Mouse (Mus musculus) embryonic facial prominence, embryonic 15.5 days (tissue): ENCODE measurements around the gene Crcp. TPM values are rescaled to one million over a fixed set of nuclear protein-coding genes. Genes with fewer than 3 reads are reported as not detected.

Experiments
- ATAC-seq: fragments of 200-750 bp; cut with Nextera tagmentation; 2 replicates; pipeline ENCODE4 v1.8.0; 2017; ENCODE audit warnings: low read depth, moderate TSS enrichment; ENCODE audit not compliant: insufficient number of reproducible peaks, low FRiP score, low TSS enrichment
- H3K27ac ChIP-seq: fragments of 300-500 bp; sonication (generic); replicated peaks from 2 replicates; pipeline ENCODE4 v1.5.1; 2015; ENCODE audit warnings: mild to moderate bottlenecking, inconsistent platforms
- H3K27me3 ChIP-seq: fragments of 300-500 bp; sonication (generic); 2 replicates; pipeline ENCODE4 v1.6.1; 2015; ENCODE audit warnings: inconsistent platforms
- H3K36me3 ChIP-seq: fragments of 300-500 bp; sonication (generic); 2 replicates; pipeline ENCODE4 v1.6.1; 2015; ENCODE audit warnings: mild to moderate bottlenecking, inconsistent platforms
- H3K4me1 ChIP-seq: fragments of 300-500 bp; sonication (generic); 2 replicates; pipeline ENCODE4 v1.6.1; 2015; ENCODE audit warnings: inconsistent platforms
- H3K4me2 ChIP-seq: fragments of 300-500 bp; sonication (generic); replicated peaks from 2 replicates; pipeline ENCODE4 v1.6.1; 2015; ENCODE audit warnings: mild to moderate bottlenecking, inconsistent platforms
- H3K4me3 ChIP-seq: fragments of 300-500 bp; sonication (generic); replicated peaks from 2 replicates; pipeline ENCODE4 v1.5.1; 2015; ENCODE audit warnings: mild to moderate bottlenecking, inconsistent platforms
- H3K9ac ChIP-seq: fragments of 300-500 bp; sonication (generic); 2 replicates; pipeline ENCODE4 v1.6.1; 2015; ENCODE audit warnings: inconsistent platforms
- H3K9me3 ChIP-seq: fragments of 300-500 bp; sonication (generic); replicated peaks from 2 replicates; pipeline ENCODE4 v1.6.1; 2016; ENCODE audit warnings: inconsistent platforms
- WGBS: fragments of 180-500 bp; shearing (Covaris S2); methylation state at CpG from one replicate; pipeline ENCODE4 v1.1.7; 2015; 5-methylcytosine and 5-hydroxymethylcytosine counted together
- polyA plus RNA-seq: library from polyadenylated mRNA; unstranded; fragments of >200 nt; fragmentation: Nextera tagmentation; extraction: Ambion mirVana; gene quantifications from 2 replicates; pipeline ENCODE4 v1.2.1, GENCODE M21; 2015

The Crcp gene
- 37.9 and 39.4 TPM in 2 replicates for polyA plus RNA-seq

GRCm38 (mm10) chr5:130029142-130029897 lies at the start of gene Crcp, which contains the start of gene Asl:
Crcp (plus strand) TSS chr5:130029290.
Asl (minus strand) TSS chr5:130029247.
- Histone ChIP-seq H3K4me2 (peak within 1 kb of the TSS; percentile 66), H3K9me3 (no peaks in the 10 kb centered on the region), H3K4me3 (peak within 1 kb of the TSS; percentile 78), H3K9ac (peak within 1 kb of the TSS; percentile 78), H3K4me1 (0 out of 2 replicates have a peak, but pooled peaks cover 8% of the 10 kb centered on the region), H3K36me3 (no peaks in the 10 kb centered on the region), H3K27me3 (0 out of 2 replicates have a peak, but pooled peaks cover 3% of the 10 kb centered on the region), H3K27ac (peak within 1 kb of the TSS; percentile 94)
- 1% methylated on average over 51 of the region's 51 CpGs for whole genome bisulfite sequencing
- peak; percentile 81 for ATAC-seq

DNA sequence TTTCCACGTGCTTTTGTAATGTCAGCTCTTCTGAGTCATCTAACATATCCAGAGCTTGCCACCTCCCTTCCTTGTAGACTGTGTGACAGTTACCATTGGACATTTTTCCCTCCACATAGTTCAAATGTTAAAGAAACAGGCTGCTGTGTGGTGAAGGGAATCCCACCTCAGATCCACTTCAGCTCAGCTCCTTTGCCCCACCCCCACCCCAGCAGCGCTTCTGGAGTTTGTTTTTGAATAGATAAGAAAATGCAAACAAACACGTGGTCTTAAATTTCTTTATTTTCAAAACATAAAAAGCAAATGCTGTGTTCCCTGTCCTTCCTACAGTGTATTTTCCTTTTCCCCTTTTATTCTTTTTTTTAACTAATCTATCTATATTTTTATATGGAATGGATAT lies 48.9 kb upstream of the Crcp start:
- ATAC-seq = no peak
- no peaks in the 10 kb centered on the region for H3K9me3 ChIP-seq
- H3K27ac ChIP-seq = no peak overlapping the region
- peaks cover 20% of the 10 kb centered on the region; the same call in 1 of the 2 replicates for H3K36me3 ChIP-seq
- no peaks in the 10 kb centered on the region for H3K4me1 ChIP-seq
- 79% methylated on average over 3 of the region's 3 CpGs for WGBS
- H3K4me2 ChIP-seq = no peak overlapping the region
- H3K4me3 ChIP-seq = no peak overlapping the region
- H3K27me3 ChIP-seq = no peaks in the 10 kb centered on the region
- H3K9ac ChIP-seq = no peak overlapping the region

DNA sequence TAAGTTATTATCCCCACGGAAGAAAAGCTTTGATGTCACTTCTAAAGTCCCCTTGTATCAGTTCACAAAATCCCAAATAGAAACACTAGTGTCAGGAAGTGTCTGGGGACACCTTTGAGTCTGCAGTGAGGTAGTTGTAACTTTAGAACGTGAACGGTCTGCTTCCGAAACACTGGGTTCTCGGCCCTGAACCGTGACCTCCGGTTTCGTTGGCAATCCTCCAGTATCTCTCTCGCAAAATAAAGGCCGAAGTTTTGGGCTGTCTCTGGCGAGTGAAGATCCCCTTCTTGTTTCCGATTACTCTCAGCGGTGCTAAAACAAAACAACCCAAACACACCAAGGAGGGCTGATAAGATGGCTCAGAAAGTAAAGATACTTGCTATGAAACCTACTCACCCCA lies 39.7 kb upstream of the Crcp start:
- no peak overlapping the region for H3K27ac ChIP-seq

DNA sequence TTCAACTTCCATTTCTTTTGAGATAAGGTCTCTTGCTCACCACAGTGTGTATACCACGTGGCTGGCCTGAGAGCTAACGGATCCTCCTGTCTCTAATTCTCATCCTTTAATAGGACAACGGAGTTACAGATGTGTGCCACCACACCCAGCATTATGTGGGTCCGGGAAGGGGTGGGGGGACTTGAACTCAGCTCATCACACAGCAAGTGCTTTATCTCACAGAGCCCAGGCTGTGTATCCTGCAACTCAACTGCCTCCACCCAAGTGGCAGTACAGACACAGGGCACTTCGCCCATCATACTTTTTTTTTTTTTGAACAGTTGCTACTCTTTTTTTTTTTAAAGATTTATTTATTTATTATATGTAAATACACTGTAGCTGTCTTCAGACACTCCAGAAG lies 37.2 kb upstream of the Crcp start:
- H3K4me1 ChIP-seq = no peaks in the 10 kb centered on the region
- no peaks in the 10 kb centered on the region for H3K27me3 ChIP-seq
- no peak overlapping the region for H3K27ac ChIP-seq
- H3K9ac ChIP-seq = no peak overlapping the region
- no peak overlapping the region for H3K4me2 ChIP-seq
- WGBS = 85% methylated on average over 5 of the region's 5 CpGs
- ATAC-seq = no peak
- H3K9me3 ChIP-seq = no peaks in the 10 kb centered on the region
- peaks cover 18% of the 10 kb centered on the region for H3K36me3 ChIP-seq
- H3K4me3 ChIP-seq = no peak overlapping the region

More for the DNA sequence above, 39.7 kb upstream of the Crcp start:
- Histone ChIP-seq H3K36me3 (peaks cover 22% of the 10 kb centered on the region), H3K9ac (no peak overlapping the region), H3K4me1 (no peaks in the 10 kb centered on the region), H3K4me2 (no peak overlapping the region), H3K4me3 (no peak overlapping the region), H3K9me3 (no peaks in the 10 kb centered on the region), H3K27me3 (no peaks in the 10 kb centered on the region)
- ATAC-seq = no peak
- 80% methylated on average over 13 of the region's 13 CpGs for WGBS

DNA sequence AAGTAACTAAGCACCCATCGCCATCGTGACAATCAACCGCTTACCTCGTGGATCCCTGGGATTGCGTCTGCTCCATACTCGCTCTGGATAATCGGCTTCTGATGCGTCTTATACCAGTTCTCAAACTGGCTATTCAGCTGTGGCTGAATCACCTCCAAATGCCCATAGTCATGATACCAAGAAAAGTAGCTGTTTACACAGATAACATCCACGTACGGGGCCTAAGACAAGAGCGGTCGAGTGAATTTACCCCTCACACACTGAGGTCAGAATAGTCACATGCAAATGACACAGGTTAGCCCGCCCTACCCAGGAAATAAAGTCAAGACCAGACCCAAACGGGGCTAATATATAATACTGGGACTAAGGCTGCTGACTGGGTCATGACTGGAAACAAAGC lies 35.7 kb upstream of the Crcp start:
- no peak overlapping the region for H3K4me2 ChIP-seq
- no peaks in the 10 kb centered on the region for H3K9me3 ChIP-seq
- no peaks in the 10 kb centered on the region for H3K27me3 ChIP-seq
- WGBS = 90% methylated on average over 14 of the region's 14 CpGs
- no peak for ATAC-seq
- H3K36me3 ChIP-seq = peaks cover 14% of the 10 kb centered on the region
- no peak overlapping the region for H3K9ac ChIP-seq
- H3K4me1 ChIP-seq = no peaks in the 10 kb centered on the region
- no peak overlapping the region for H3K27ac ChIP-seq
- H3K4me3 ChIP-seq = no peak overlapping the region

- H3K27me3 ChIP-seq = no peaks in the 10 kb centered on the region
- no peak overlapping the region for H3K9ac ChIP-seq
- no peak for ATAC-seq
- no peaks in the 10 kb centered on the region for H3K9me3 ChIP-seq
- peaks cover 9% of the 10 kb centered on the region for H3K36me3 ChIP-seq
- no peak overlapping the region for H3K4me2 ChIP-seq
- no peak overlapping the region for H3K27ac ChIP-seq
- 89% methylated on average over 7 of the region's 7 CpGs for WGBS
- no peak overlapping the region for H3K4me3 ChIP-seq
- H3K4me1 ChIP-seq = no peaks in the 10 kb centered on the region
Measured at GRCm38 (mm10) chr5:129994989-129995388, 34.1 kb upstream of the Crcp start.

GRCm38 (mm10) chr5:129997700-129998099 lies 31.4 kb upstream of the Crcp start:
- 69% methylated on average over 19 of the region's 19 CpGs for WGBS

DNA sequence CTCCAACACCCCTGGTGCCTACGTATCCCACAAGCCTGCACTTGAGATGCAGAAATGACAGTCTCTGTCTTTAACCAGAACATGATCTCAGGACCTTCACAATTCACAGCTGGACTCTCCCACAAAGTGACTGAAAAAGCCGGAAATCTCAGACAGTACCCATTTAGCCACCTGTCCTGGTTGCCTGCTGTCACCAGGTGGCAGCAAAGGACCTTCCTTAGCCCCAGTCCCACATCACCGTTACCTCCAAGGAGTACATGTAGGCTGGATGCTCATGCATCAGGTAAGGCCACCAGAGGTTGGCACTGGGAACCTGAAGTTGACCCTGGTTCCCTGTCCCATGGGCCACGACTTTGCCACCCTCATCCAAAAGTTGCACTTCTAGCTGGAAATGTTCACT lies 30.0 kb upstream of the Crcp start:
- Histone ChIP-seq H3K9me3 (no peaks in the 10 kb centered on the region), H3K4me2 (no peak overlapping the region), H3K27me3 (no peaks in the 10 kb centered on the region), H3K4me3 (no peak overlapping the region), H3K9ac (no peak overlapping the region), H3K36me3 (no peaks in the 10 kb centered on the region), H3K27ac (no peak overlapping the region), H3K4me1 (peaks cover 6% of the 10 kb centered on the region)
- no peak for ATAC-seq
- WGBS = 34% methylated on average over 4 of the region's 4 CpGs

More at GRCm38 (mm10) chr5:129997700-129998099, 31.4 kb upstream of the Crcp start:
- no peaks in the 10 kb centered on the region for H3K9me3 ChIP-seq
- no peaks in the 10 kb centered on the region for H3K27me3 ChIP-seq
- H3K4me3 ChIP-seq = no peak overlapping the region
- no peaks in the 10 kb centered on the region for H3K36me3 ChIP-seq
- H3K4me2 ChIP-seq = no peak overlapping the region
- no peaks in the 10 kb centered on the region; the same call in 1 of the 2 replicates for H3K4me1 ChIP-seq
- H3K27ac ChIP-seq = no peak overlapping the region
- no peak for ATAC-seq
- no peak overlapping the region for H3K9ac ChIP-seq

DNA sequence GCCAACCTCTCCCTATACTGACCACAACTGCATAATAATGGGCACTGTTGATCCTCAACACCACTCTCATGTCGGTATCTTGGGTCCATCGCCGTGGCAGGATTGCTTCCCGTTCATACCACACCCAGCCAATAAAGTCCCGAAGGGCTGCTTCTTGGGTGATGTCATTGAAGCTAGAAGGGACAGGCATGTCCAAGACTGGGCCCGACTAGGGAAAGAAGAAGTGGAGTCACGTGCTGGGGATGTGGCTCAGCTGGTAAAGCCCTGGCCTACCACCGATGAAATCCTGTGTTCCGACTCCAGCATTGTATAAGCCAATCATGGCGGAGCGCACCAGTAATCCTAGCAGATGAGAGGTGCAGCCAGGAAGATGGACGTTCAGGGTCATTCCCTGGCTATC lies 28.4 kb upstream of the Crcp start:
- Histone ChIP-seq H3K27ac (no peak overlapping the region), H3K4me2 (no peak overlapping the region), H3K27me3 (no peaks in the 10 kb centered on the region), H3K9me3 (no peaks in the 10 kb centered on the region), H3K36me3 (no peaks in the 10 kb centered on the region), H3K4me3 (no peak overlapping the region), H3K4me1 (peaks cover 6% of the 10 kb centered on the region), H3K9ac (no peak overlapping the region)
- 89% methylated on average over 12 of the region's 12 CpGs for WGBS
- no peak for ATAC-seq

GRCm38 (mm10) chr5:130001356-130001987 lies 27.6 kb upstream of the Crcp start:
- Histone ChIP-seq H3K9ac (no peak overlapping the region), H3K27ac (no peak overlapping the region), H3K4me3 (peak overlapping the region; percentile 68), H3K27me3 (no peaks in the 10 kb centered on the region), H3K4me1 (peaks cover 6% of the 10 kb centered on the region), H3K9me3 (no peaks in the 10 kb centered on the region), H3K4me2 (peak overlapping the region; percentile 78), H3K36me3 (no peaks in the 10 kb centered on the region)
- 61% methylated on average over 5 of the region's 5 CpGs for WGBS
- ATAC-seq = no peak

- Histone ChIP-seq H3K36me3 (no peaks in the 10 kb centered on the region), H3K9me3 (no peaks in the 10 kb centered on the region), H3K4me3 (peak within 1 kb of the TSS; percentile 68), H3K4me1 (peaks cover 6% of the 10 kb centered on the region), H3K4me2 (peak within 1 kb of the TSS; percentile 78), H3K9ac (peak within 1 kb of the TSS; percentile 55), H3K27ac (peak within 1 kb of the TSS; percentile 68), H3K27me3 (no peaks in the 10 kb centered on the region)
- WGBS = under 1% methylated on average over 39 of the region's 39 CpGs
- ATAC-seq = peak; percentile 86
Measured at GRCm38 (mm10) chr5:130002301-130003146, 26.6 kb upstream of the Crcp start, which contains the start of gene Gusb. Gusb (minus strand) TSS chr5:130003049.
